Mouse (Mus musculus) 3134 (cell line): ENCODE measurements around the gene Pip5k1b.
"Not testable (repeated sequence)": the region's sequence is repeated elsewhere in the genome, so short reads cannot be mapped to it uniquely, and the experiment has no call there.

Source experiments
- DNase-seq: peaks from one replicate; pipeline ENCODE4 v3.0.0-alpha.2; 2011; ENCODE audit warnings: low spot score; ENCODE audit not compliant: insufficient read length; ENCODE audit errors: extremely low read depth

Gene Pip5k1b

GRCm38 (mm10) chr19:24555466-24555903 is at the start of gene Pip5k1b:
Pip5k1b (minus strand) TSS chr19:24555872.
- peak; percentile 6 for DNase-seq

- DNase-seq: no peak
Observed at GRCm38 (mm10) chr19:24604105-24604504, 48.4 kb upstream of the Pip5k1b start.

- DNase-seq: no peak
Observed at GRCm38 (mm10) chr19:24603431-24603830, 47.8 kb upstream of the Pip5k1b start.

- DNase-seq: no peak
Observed at GRCm38 (mm10) chr19:24586726-24587125, 31.1 kb upstream of the Pip5k1b start.

- no peak for DNase-seq
Observed at GRCm38 (mm10) chr19:24585171-24585570, 29.5 kb upstream of the Pip5k1b start.

- no peak for DNase-seq
Observed at GRCm38 (mm10) chr19:24583956-24584355, 28.3 kb upstream of the Pip5k1b start.

GRCm38 (mm10) chr19:24576125-24576524 is 20.5 kb upstream of the Pip5k1b start:
- DNase-seq: no peak

GRCm38 (mm10) chr19:24571756-24572181 is 16.1 kb upstream of the Pip5k1b start:
- DNase-seq: peak; percentile 18

- no peak for DNase-seq
Observed at GRCm38 (mm10) chr19:24570969-24571368, 15.3 kb upstream of the Pip5k1b start.

GRCm38 (mm10) chr19:24557456-24557855 is 1.8 kb upstream of the Pip5k1b start:
- DNase-seq: no peak

GRCm38 (mm10) chr19:24556585-24556966 is 904 bp upstream of the Pip5k1b start:
- DNase-seq: no peak

GRCm38 (mm10) chr19:24555904-24556584 is 372 bp upstream of the Pip5k1b start:
- DNase-seq: peak; percentile 3

- no peak for DNase-seq
Observed at GRCm38 (mm10) chr19:24554911-24555465, 684 bp downstream of the Pip5k1b start.

- DNase-seq: no peak
Observed at GRCm38 (mm10) chr19:24554425-24554824, 1.2 kb downstream of the Pip5k1b start.

GRCm38 (mm10) chr19:24553291-24554075 is 2.2 kb downstream of the Pip5k1b start:
- DNase-seq: no peak

- DNase-seq: not testable (repeated sequence)
Observed at GRCm38 (mm10) chr19:24552641-24553040, 3.0 kb downstream of the Pip5k1b start.

GRCm38 (mm10) chr19:24551196-24551954 is 4.3 kb downstream of the Pip5k1b start:
- no peak for DNase-seq

- no peak for DNase-seq
Observed at GRCm38 (mm10) chr19:24550778-24551177, 4.9 kb downstream of the Pip5k1b start.

- DNase-seq: no peak
Observed at GRCm38 (mm10) chr19:24550016-24550415, 5.7 kb downstream of the Pip5k1b start.

- DNase-seq: no peak
Observed at GRCm38 (mm10) chr19:24548337-24548736, 7.3 kb downstream of the Pip5k1b start.

- DNase-seq: no peak
Observed at GRCm38 (mm10) chr19:24546153-24546552, 9.5 kb downstream of the Pip5k1b start.
